Mouse (Mus musculus) hindbrain, embryonic 13.5 days (tissue): Measurements from ENCODE around the gene Tex19.2. TPM values are rescaled to one million over a fixed set of nuclear protein-coding genes. Genes with fewer than 3 reads are reported as not detected.
"Not testable (repeated sequence)": the region's sequence is repeated elsewhere in the genome, so short reads cannot be mapped to it uniquely, and the experiment has no call there.

Experiments used
- ATAC-seq: fragments of 200-750 bp; cut with Nextera tagmentation; 2 replicates; pipeline ENCODE4 v1.8.0; 2017; ENCODE audit warnings: moderate TSS enrichment; ENCODE audit not compliant: low FRiP score
- H3K27ac ChIP-seq: fragments of 300-500 bp; sonication (generic); 2 replicates; pipeline ENCODE4 v1.5.1; 2015; ENCODE audit warnings: inconsistent platforms, mild to moderate bottlenecking, moderate library complexity
- H3K27me3 ChIP-seq: fragments of 300-500 bp; sonication (generic); 2 replicates; pipeline ENCODE4 v1.6.1; 2015; ENCODE audit warnings: mild to moderate bottlenecking, inconsistent platforms
- H3K36me3 ChIP-seq: fragments of 300-500 bp; sonication (generic); 2 replicates; pipeline ENCODE4 v1.6.1; 2015; ENCODE audit warnings: mild to moderate bottlenecking, inconsistent platforms
- H3K4me1 ChIP-seq: fragments of 300-500 bp; sonication (generic); replicated peaks from 2 replicates; pipeline ENCODE4 v1.6.1; 2015; ENCODE audit warnings: inconsistent platforms
- H3K4me2 ChIP-seq: fragments of 300-500 bp; sonication (generic); 2 replicates; pipeline ENCODE4 v1.6.1; 2015; ENCODE audit warnings: inconsistent platforms, mild to moderate bottlenecking, moderate library complexity
- H3K4me3 ChIP-seq: fragments of 300-500 bp; sonication (generic); 2 replicates; pipeline ENCODE4 v1.5.1; 2015; ENCODE audit warnings: mild to moderate bottlenecking, inconsistent platforms
- H3K9ac ChIP-seq: fragments of 300-500 bp; sonication (generic); 2 replicates; pipeline ENCODE4 v1.6.1; 2015; ENCODE audit warnings: mild to moderate bottlenecking, inconsistent platforms
- H3K9me3 ChIP-seq: fragments of 300-500 bp; sonication (generic); 2 replicates; pipeline ENCODE4 v1.6.1; 2016; ENCODE audit warnings: inconsistent platforms
- WGBS: fragments of 180-500 bp; shearing (Covaris S2); methylation state at CpG from one replicate; pipeline ENCODE4 v1.1.7; 2015; 5-methylcytosine and 5-hydroxymethylcytosine counted together
- polyA plus RNA-seq: library from polyadenylated mRNA; unstranded; fragments of >200 nt; fragmentation: Nextera tagmentation; extraction: Ambion mirVana; gene quantifications from 2 replicates; pipeline ENCODE4 v1.2.1, GENCODE M21; 2015

The Tex19.2 gene
- polyA plus RNA-seq, 1 experiment from 2014 or later: not detected

DNA sequence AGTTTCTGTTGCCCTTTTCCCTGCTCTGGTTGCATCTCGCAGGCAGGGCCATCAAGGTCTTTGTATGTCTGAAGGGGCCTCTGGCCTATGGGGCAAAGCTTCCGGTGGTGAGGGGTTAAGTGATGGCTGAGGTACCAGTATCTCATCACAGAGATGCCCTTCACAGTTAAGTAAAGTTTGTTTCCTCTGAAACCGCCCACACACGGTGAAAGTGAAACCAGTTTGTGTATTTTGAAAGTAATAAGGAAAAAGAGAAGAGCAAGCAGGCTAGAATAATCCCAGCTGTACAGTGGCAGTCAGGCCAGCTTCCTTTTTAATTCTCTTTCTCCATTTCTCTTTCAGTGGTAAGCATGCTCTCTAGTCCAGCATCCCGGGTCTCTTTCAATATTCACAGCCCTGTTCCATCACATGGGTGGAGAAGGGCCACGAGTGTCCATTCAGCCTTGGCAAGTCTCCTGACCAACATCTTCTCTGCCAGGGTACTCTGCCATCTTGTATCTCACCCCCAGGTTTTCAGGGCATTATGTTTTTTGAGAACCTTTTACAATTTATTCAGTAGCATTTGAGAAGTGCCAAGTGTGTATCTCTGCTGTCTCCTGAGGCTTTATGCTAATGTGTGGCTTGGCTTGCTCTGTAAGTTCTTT lies 35.5 kb downstream of the Tex19.2 start:
- Histone ChIP-seq H3K36me3 (no peaks in the 10 kb centered on the region), H3K9me3 (no peaks in the 10 kb centered on the region), H3K27ac (no peak overlapping the region), H3K4me3 (no peak overlapping the region), H3K27me3 (no peaks in the 10 kb centered on the region), H3K4me2 (no peak overlapping the region), H3K4me1 (no peaks in the 10 kb centered on the region), H3K9ac (no peak overlapping the region)
- no peak for ATAC-seq
- 87% methylated on average over 6 of the region's 6 CpGs for WGBS

DNA sequence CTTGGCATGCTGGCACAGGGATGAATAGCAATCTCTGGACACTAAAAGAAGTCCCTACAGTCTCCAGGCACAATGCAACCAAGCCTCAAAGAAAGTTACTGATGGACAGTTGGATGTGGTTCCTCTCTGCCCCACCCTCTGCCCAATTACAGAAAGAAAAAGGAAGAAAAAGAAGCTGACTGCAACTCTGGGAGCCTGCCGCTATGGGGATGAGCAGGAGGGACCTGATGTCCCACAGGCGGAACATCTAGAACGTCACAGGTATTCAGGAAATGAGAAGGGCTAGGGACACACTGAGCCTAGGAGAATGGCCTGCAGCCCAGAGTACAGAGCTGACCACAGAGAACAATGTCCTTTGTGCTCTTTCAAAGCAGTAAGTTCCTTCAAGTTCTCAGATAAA lies 36.2 kb downstream of the Tex19.2 start:
- 88% methylated on average over 3 of the region's 3 CpGs for WGBS
- no peaks in the 10 kb centered on the region for H3K9me3 ChIP-seq
- no peak overlapping the region for H3K9ac ChIP-seq
- H3K27ac ChIP-seq: no peak overlapping the region
- H3K27me3 ChIP-seq: no peaks in the 10 kb centered on the region
- H3K36me3 ChIP-seq: no peaks in the 10 kb centered on the region
- H3K4me1 ChIP-seq: no peaks in the 10 kb centered on the region
- H3K4me2 ChIP-seq: no peak overlapping the region
- H3K4me3 ChIP-seq: no peak overlapping the region
- ATAC-seq: no peak

DNA sequence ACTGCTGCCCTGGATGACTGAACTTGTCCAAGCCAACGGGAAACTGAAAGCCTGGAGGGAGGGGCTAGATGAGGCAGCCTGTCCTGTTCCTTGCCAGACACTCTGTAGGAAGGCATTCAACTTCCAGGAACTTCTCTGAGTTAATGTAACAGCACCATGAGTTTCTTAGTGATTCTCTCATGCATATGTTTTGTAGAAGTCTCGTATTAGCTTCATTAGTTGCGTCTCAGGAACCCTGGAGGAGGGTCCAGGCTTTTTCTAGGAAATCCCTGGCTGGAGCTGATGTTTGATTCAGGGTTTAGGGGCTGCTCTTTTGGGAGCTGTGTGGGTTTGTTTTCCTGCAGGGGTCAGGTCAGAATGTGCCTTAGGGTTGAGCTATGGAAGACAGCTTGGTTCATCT lies 37.4 kb downstream of the Tex19.2 start, which contains the start of gene Sectm1a:
Sectm1a (minus strand) TSS at position 101 of the 400 bp plus-strand sequence.
- no peaks in the 10 kb centered on the region for H3K36me3 ChIP-seq
- H3K27me3 ChIP-seq: no peaks in the 10 kb centered on the region
- no peaks in the 10 kb centered on the region for H3K4me1 ChIP-seq
- no peak within 1 kb of the TSS for H3K4me2 ChIP-seq
- no peak for ATAC-seq
- 76% methylated on average over 3 of the region's 3 CpGs for WGBS
- H3K9me3 ChIP-seq: no peaks in the 10 kb centered on the region
- no peak within 1 kb of the TSS for H3K9ac ChIP-seq
- no peak within 1 kb of the TSS for H3K27ac ChIP-seq
- H3K4me3 ChIP-seq: no peak within 1 kb of the TSS

DNA sequence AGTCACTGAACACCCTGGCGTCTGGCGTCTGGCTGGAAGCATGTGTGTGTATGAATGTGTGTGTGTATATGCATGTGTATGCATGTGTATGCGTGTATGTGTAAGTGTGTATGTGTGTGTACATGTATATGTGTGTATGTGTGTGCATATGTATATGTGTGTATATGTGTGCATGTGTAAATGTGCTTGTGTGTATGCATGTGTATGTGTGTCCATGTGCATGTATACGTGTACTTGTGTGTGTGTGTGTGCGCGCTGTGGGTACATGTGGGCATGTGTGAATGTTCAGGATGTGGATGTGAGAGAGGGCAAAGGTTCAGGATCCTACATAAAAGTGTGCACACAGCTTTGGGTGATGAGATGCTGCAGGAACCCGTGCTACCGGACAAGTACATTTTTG lies 38.1 kb downstream of the Tex19.2 start:
- Histone ChIP-seq H3K4me3 (no peak overlapping the region), H3K27ac (no peak overlapping the region), H3K4me1 (no peaks in the 10 kb centered on the region), H3K27me3 (no peaks in the 10 kb centered on the region), H3K9ac (no peak overlapping the region), H3K36me3 (no peaks in the 10 kb centered on the region), H3K9me3 (no peaks in the 10 kb centered on the region), H3K4me2 (no peak overlapping the region)
- WGBS: 95% methylated on average over 8 of the region's 8 CpGs
- ATAC-seq: no peak

DNA sequence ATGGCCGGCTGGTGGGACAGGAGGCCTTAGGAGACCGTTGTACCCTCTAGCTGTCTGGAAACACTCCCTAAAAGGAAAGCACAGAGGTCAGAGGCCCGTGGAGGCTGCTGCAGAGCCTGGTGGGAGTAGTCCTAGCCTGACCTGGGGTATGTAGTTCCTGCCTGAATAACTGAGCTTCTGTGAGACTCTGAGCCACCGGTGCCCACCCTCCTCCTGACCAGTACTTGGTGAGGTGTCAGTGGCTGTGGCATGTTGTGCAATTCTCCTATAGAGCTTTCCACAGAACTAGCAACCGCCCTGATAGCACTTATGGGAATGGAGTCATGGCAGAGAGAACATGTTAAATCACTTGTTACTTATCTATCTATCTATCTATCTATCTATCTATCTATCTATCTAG lies 42.8 kb downstream of the Tex19.2 start:
- Histone ChIP-seq H3K9me3 (no peaks in the 10 kb centered on the region), H3K4me1 (no peaks in the 10 kb centered on the region), H3K4me3 (no peak overlapping the region), H3K4me2 (no peak overlapping the region), H3K27ac (no peak overlapping the region), H3K36me3 (no peaks in the 10 kb centered on the region), H3K9ac (no peak overlapping the region), H3K27me3 (no peaks in the 10 kb centered on the region)
- WGBS: 79% methylated on average over 5 of the region's 5 CpGs
- no peak for ATAC-seq

DNA sequence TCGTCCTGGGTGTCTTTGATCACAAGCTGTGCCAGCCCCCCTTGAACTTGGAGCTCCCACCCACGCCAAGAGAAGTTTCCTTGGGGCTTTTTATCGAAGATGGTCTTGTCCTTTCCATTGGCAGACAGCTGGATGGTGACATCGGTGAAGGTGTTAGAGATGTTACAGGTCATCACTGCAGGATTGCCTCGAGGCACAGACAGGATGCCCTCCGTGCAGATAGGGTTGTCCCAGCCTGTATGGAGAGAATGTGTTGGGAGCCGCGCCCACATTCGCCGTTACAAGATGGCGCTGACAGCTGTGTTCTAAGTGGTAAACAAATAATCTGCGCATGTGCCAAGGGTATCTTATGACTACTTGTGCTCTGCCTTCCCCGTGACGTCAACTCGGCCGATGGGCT lies 48.8 kb downstream of the Tex19.2 start:
- 93% methylated on average over 12 of the region's 16 CpGs for WGBS
- not testable (repeated sequence) for ATAC-seq, H3K4me1 ChIP-seq

DNA sequence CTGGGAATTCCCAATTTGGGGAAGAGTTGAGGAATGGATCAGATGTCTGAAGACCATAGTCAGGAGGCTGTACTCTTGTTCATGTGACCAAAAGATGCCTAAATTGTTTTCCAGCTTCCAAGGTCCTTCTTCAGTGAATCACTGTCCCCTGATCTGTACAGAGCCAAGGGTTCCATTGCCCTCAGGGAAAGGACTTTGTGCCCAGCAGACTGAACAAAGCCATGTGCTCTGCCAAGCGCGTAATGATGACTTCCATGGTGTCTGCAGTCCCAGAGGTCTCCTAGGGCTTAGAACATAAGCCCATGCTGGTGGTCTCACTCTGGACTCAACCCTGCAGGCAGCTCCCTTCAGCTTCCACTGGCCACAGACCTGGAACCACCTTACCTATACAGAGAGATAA lies 50.6 kb downstream of the Tex19.2 start:
- 100% methylated on average over 2 of the region's 2 CpGs for WGBS
- H3K36me3 ChIP-seq: no peaks in the 10 kb centered on the region
- H3K9ac ChIP-seq: no peak overlapping the region
- no peak overlapping the region for H3K4me3 ChIP-seq
- H3K4me1 ChIP-seq: no peaks in the 10 kb centered on the region
- no peak for ATAC-seq
- no peak overlapping the region for H3K4me2 ChIP-seq
- no peaks in the 10 kb centered on the region for H3K27me3 ChIP-seq
- H3K27ac ChIP-seq: no peak overlapping the region
- no peaks in the 10 kb centered on the region for H3K9me3 ChIP-seq

More for the DNA sequence above, 48.8 kb downstream of the Tex19.2 start:
- H3K27me3 ChIP-seq, H3K27ac ChIP-seq, H3K9ac ChIP-seq, H3K4me3 ChIP-seq, H3K36me3 ChIP-seq, H3K4me2 ChIP-seq, H3K9me3 ChIP-seq: not testable (repeated sequence)

Other genes with a start within 250 kb of the Tex19.2 start
- 4.8 and 5.4 TPM in 2 replicates for gene Ccdc57, start 185.8 kb downstream of the Tex19.2 start, polyA plus RNA-seq
- gene Slc16a3, start 170.2 kb downstream of the Tex19.2 start, polyA plus RNA-seq: 11.7 and 14.9 TPM in 2 replicates
- gene Csnk1d, start 127.3 kb downstream of the Tex19.2 start, polyA plus RNA-seq: 147 and 148 TPM in 2 replicates
- not detected in 2 replicates for gene Cd7, start 79.3 kb downstream of the Tex19.2 start, polyA plus RNA-seq
- not detected in 2 replicates for gene Sectm1b, start 55.1 kb downstream of the Tex19.2 start, polyA plus RNA-seq
- gene Sectm1a, start 37.5 kb downstream of the Tex19.2 start, polyA plus RNA-seq: not detected in 2 replicates
- gene Tex19.1, start 27.5 kb upstream of the Tex19.2 start, polyA plus RNA-seq: not detected in 2 replicates
- gene Uts2r, start 41.6 kb upstream of the Tex19.2 start, polyA plus RNA-seq: 0.19 and 0.30 TPM in 2 replicates
- 17.8 and 20.5 TPM in 2 replicates for gene Hexdc, start 85.8 kb upstream of the Tex19.2 start, polyA plus RNA-seq
- 23.9 and 24.2 TPM in 2 replicates for gene Ogfod3, start 86.0 kb upstream of the Tex19.2 start, polyA plus RNA-seq
- 39.3 and 42.2 TPM in 2 replicates for gene Cybc1, start 110.6 kb upstream of the Tex19.2 start, polyA plus RNA-seq
- gene Narf, start 118.6 kb upstream of the Tex19.2 start, polyA plus RNA-seq: 94.8 and 95.5 TPM in 2 replicates
- 12.1 and 12.2 TPM in 2 replicates for gene Foxk2, start 141.3 kb upstream of the Tex19.2 start, polyA plus RNA-seq
- gene Wdr45b, start 235.8 kb upstream of the Tex19.2 start, polyA plus RNA-seq: 82.1 and 84.7 TPM in 2 replicates